Mouse (Mus musculus) brain, adult 2 months (tissue): Measurements from ENCODE around the gene Krt33a.

Experiments used
- DNase-seq: peaks from one replicate; pipeline ENCODE4 v3.0.0; 2011; ENCODE audit warnings: low read depth, low spot score

Krt33a gene

DNA sequence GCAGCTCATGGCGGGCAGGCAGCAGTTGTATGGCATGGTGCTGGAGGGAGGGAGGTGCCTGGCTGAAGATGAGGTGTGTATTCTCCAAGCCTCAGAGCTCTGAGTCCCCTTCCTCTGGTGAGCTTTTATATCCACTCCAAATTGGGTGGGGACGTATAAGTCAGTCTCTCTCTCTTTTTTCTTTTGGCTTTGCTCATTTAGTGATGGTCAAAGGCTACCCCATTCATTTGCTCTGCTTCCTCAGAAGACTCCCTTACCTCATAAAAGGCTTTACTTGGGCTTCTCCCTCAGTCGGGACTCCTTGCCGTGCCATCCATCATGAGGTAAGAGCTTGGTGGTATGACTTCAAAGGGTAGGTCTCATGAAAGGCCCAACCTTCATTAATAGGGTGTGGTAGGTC, at the start of gene Krt33a:
Gene Krt33a (minus strand): TSS at position 101 of the 400 bp plus-strand sequence.
- DNase-seq, result no peak

GRCm38 (mm10) chr11:100058875-100059274, 42.9 kb upstream of the Krt33a start:
- DNase-seq, result no peak

DNA sequence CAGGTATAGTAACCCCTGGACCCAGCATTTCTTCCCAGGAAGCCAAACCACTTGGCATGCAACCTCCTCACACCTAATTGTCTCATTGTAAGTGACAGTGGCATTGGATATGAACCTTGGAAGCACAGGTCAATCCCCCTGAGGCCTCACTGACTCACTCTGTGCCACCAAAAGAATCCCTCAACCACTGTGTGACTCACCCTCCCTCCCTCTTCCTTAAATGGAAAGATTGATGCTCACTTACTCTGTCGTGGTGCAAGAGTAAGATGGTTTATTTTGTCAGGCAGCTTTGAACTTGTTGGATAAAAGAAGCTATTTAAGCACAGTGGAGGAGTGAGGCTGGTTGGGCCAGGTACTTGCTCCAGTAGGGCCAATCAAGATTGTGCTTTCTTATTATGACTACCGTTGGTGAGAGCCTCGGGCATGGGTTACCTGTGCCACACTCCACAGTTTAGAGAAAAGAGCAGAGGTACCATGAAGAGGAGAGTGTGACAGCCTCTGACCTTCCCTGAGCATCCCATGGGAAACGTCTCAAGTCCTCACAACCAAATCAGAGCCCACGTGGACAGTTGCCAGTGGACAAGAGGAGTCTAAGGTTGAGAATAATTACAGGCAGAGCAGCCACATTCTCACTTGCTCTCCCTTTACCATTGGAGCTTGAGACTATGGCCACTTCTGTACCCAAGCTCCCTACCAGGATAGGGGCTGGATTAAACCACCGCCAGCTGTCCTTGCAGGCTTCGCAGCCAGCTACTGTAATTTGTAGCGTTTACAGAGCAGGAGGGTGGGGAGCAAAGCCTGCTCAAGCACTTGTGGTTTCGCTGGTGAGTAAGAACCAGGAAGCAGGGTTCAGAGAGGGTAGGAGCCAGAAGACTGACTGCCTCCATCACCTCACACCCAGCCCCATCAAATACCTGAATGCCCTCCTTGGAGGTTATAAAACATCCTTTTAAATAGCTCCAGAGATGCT, 40.0 kb upstream of the Krt33a start:
- peak; percentile 16 for DNase-seq

- no peak for DNase-seq
Measured at GRCm38 (mm10) chr11:100050451-100050850, 34.4 kb upstream of the Krt33a start, which contains the start of gene Krt31. Krt31 (minus strand) TSS chr11:100050551.

- DNase-seq, result no peak
Measured at GRCm38 (mm10) chr11:100047193-100047592, 31.2 kb upstream of the Krt33a start.

GRCm38 (mm10) chr11:100046303-100046866, 30.4 kb upstream of the Krt33a start:
- DNase-seq, result peak; percentile 27

GRCm38 (mm10) chr11:100041454-100041853, 25.4 kb upstream of the Krt33a start, which contains the start of gene Krt34:
Krt34 (minus strand) TSS chr11:100041554.
- DNase-seq, result no peak

DNA sequence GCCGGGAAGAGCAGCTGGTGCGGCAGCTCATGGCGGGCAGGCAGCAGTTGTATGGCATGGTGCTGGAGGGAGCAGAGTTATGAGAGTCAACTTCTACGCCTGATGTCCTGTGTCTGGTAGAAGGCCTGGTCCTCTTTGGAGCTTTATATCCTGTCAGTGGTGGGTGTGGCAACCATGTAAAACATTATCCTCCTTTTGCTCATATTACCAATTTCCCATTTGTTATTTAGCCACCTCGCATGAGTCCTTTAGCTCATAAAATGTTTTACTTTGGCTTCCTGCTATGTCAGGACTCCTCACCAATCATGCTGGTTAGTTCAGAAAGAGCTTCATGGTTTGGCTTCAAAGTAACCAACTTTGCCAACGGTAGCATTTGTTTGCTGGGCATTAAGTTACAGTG, 13.8 kb upstream of the Krt33a start, which contains the start of gene Krt33b:
Gene Krt33b (minus strand): TSS at position 101 of the 400 bp plus-strand sequence.
- no peak for DNase-seq

GRCm38 (mm10) chr11:100021438-100021837, 5.4 kb upstream of the Krt33a start:
- peak; percentile 64 for DNase-seq

DNA sequence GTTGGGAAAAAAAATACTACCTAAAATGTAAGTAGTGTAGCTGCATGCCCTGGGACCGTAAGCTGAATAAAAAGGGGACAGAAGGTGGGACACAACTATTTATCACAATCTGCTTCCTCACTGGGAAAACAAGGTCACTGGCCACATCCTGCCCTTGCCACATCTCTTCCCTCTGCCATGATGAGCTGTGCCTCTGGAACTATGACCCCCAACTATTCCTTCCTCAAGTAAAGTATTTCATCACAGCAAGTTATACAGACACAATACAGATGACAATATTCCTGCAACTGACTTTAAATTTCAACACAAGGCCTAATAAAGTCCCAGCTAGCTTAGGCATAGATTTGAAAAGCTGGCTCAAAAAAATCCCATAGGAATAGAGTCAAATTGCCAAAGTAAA, 3.5 kb upstream of the Krt33a start:
- DNase-seq, result no peak

DNA sequence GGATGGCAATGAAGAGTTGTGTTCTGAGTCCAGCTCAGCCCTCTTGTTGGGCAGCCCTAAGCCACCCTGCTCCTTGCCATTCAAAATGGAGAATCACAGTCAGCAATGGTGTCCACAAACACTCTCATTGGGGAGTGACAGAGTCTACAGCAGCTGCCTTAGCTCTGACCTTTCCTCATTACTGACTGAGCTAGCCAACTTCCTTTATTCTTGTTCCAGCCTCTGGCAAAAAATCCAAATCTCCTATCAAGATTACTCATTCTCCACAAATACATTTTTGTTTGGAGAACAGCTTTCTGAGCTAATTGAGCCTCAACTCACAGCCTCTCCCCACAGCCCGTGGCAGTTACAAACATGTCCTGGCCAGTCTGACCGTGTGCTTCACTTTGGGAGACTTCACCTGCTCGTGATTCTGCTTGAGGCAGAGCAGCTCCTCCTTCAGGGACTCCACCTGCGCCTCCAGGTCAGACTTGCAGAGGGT, 2.3 kb downstream of the Krt33a start:
- no peak for DNase-seq

- DNase-seq, result no peak
Measured at GRCm38 (mm10) chr11:100010682-100011081, 5.3 kb downstream of the Krt33a start.

GRCm38 (mm10) chr11:100008336-100008735, 7.7 kb downstream of the Krt33a start:
- DNase-seq, result peak; percentile 61

GRCm38 (mm10) chr11:100006624-100007023, 9.4 kb downstream of the Krt33a start:
- no peak for DNase-seq

DNA sequence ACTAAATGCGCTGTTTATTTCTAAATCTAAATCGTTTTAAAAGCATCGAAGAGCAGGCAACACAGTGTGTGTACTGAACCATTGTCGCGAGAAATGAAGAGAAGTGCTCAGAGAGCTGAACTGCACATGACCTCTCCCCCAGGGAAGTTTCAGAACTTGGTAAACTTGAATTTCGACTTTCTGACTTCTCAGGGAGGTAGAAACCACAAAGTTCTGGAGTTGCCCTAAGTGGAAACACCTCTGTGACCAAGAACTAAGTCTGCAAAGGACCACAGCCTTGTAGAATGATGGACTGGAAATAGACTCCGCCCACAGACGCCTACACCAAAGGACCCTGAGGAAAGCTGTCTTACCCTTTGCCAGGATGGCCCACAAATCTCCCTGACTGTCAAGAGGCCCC, 10.1 kb downstream of the Krt33a start:
- DNase-seq, result no peak

GRCm38 (mm10) chr11:100004846-100005245, 11.2 kb downstream of the Krt33a start:
- peak; percentile 71 for DNase-seq

- no peak for DNase-seq
Measured at GRCm38 (mm10) chr11:99999091-99999490, 16.9 kb downstream of the Krt33a start.

DNA sequence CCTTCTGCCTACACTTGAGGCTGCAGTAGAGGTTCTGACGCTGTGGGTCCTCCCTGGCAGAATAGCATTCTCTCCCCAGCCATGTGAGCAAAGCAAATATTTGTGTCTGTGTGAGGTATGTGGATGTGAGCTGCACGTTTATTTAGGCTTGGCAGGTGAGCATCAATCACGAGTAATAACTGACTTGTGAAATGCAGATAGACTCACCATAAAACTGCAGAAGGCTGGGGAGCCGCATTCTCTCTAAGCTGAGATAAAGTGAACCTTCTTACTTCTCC, 21.7 kb downstream of the Krt33a start:
- no peak for DNase-seq

- peak; percentile 13 for DNase-seq
Measured at GRCm38 (mm10) chr11:99993620-99994383, 22.2 kb downstream of the Krt33a start, which contains the start of gene Krtap17-1. Krtap17-1 (minus strand) TSS chr11:99993994.

- peak; percentile 10 for DNase-seq
Measured at GRCm38 (mm10) chr11:99990571-99990970, 25.4 kb downstream of the Krt33a start.

DNA sequence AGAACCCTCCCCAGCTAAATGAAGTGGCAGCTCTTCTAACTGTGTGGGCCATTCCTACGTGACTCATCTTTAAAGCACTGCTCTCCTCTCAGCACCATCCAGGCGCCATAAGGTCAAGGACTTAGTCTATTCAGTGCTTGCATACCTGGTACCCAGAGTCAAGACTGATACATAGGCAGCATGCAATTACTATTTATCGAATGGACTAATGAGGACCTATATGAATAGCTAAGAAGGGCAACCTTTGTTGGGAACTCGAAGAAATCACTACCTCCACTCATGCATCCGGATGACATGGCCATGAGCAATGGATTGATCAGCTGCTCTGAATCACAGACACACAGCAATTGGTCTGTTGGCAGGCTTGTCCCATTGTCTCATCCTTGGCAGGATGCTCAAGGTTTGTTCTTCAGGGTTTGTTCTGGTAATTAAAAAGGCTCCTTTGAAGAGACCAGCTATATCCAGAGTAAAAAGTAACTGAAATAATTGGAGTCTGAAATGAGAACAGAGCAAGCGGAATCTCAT, 26.1 kb downstream of the Krt33a start:
- DNase-seq, result peak; percentile 46

GRCm38 (mm10) chr11:99988530-99988929, 27.5 kb downstream of the Krt33a start:
- DNase-seq, result no peak
